Comparison of ENCODE assay signal across 23 mouse cellular contexts in the genomic region with DNA sequence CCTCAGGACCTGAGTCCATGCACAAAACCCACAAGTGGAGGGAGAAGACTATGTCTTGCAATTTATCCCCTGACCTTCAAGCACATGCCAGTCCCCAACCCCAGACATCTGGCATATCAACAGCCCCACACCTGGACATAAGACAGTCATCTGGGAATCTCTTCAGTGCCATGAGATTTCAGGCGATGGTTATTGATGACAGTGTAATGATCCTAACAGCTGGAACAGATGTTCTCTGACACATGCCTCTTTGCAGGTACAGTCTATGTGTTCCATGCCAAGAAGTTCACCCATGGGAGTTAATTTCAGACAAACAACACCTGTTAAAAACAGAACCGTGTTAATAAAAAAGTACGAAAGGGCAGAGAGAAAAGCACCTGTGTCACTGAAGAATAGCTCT. TPM values are rescaled to one million over a fixed set of nuclear protein-coding genes. Genes with fewer than 3 reads are reported as not detected.
DNase-seq lines count a peak whose midpoint lies in the region; ATAC-seq lines count a peak whose summit lies in the region.
"Had no signal": no experiment of that assay in that cellular context is flagged by ENCODE, and none has a peak within 500 bp of the region (broad histone marks: within the 10 kb centered on the region; RNA-seq: fewer than 3 reads in every experiment).

No protein-coding gene starts in this region.

- no peak overlapping the region for H3K4me2 ChIP-seq in hindbrain, embryonic 15.5 days
- no peak overlapping the region for H3K4me2 ChIP-seq in hindbrain, embryonic 11.5 days (replicated peaks; ENCODE audit: low read depth, low read length)
- H3K4me2 ChIP-seq in limb, embryonic 12.5 days: no peak overlapping the region
- H3K4me2 ChIP-seq: embryonic facial prominence, embryonic 13.5 days; forebrain, embryonic 13.5 days; heart, embryonic 11.5 days had no signal

- H3K27me3 ChIP-seq in hindbrain, embryonic 15.5 days: no peaks in the 10 kb centered on the region
- no peaks in the 10 kb centered on the region for H3K27me3 ChIP-seq in hindbrain, embryonic 11.5 days (ENCODE audit: control insufficient read depth, insufficient read depth, low read length)
- no peaks in the 10 kb centered on the region for H3K27me3 ChIP-seq in limb, embryonic 12.5 days
- no peaks in the 10 kb centered on the region for H3K27me3 ChIP-seq in limb, embryonic 10.5 days (ENCODE audit: low read depth, poor library complexity, severe bottlenecking)
- H3K27me3 ChIP-seq: embryonic facial prominence, embryonic 13.5 days; forebrain, embryonic 13.5 days had no signal

- H3K9ac ChIP-seq in hindbrain, embryonic 15.5 days: no peak overlapping the region
- H3K9ac ChIP-seq in hindbrain, embryonic 11.5 days (ENCODE audit: low read depth, low read length): no peak overlapping the region
- no peak overlapping the region for H3K9ac ChIP-seq in limb, embryonic 12.5 days (replicated peaks)
- H3K9ac ChIP-seq: embryonic facial prominence, embryonic 13.5 days; forebrain, embryonic 13.5 days had no signal

- H3K4me3 ChIP-seq in hindbrain, embryonic 15.5 days: no peak overlapping the region
- H3K4me3 ChIP-seq in hindbrain, embryonic 11.5 days (ENCODE audit: low read depth, low read length): no peak overlapping the region
- no peak overlapping the region for H3K4me3 ChIP-seq in limb, embryonic 12.5 days (replicated peaks)
- H3K4me3 ChIP-seq in limb, embryonic 10.5 days: no peak overlapping the region
- H3K4me3 ChIP-seq: embryonic facial prominence, embryonic 13.5 days; forebrain, embryonic 10.5 days; forebrain, embryonic 13.5 days had no signal

- no peaks in the 10 kb centered on the region for H3K36me3 ChIP-seq in hindbrain, embryonic 15.5 days
- H3K36me3 ChIP-seq in hindbrain, embryonic 11.5 days (ENCODE audit: control insufficient read depth, insufficient read depth, low read length): no peaks in the 10 kb centered on the region
- no peaks in the 10 kb centered on the region for H3K36me3 ChIP-seq in limb, embryonic 12.5 days
- H3K36me3 ChIP-seq in limb, embryonic 10.5 days: no peaks in the 10 kb centered on the region
- H3K36me3 ChIP-seq: embryonic facial prominence, embryonic 13.5 days; forebrain, embryonic 10.5 days had no signal

- H3K27ac ChIP-seq in hindbrain, embryonic 15.5 days (replicated peaks): no peak overlapping the region
- no peak overlapping the region for H3K27ac ChIP-seq in hindbrain, embryonic 11.5 days (ENCODE audit: low read depth, low read length)
- no peak overlapping the region for H3K27ac ChIP-seq in limb, embryonic 12.5 days
- no peak overlapping the region for H3K27ac ChIP-seq in limb, embryonic 10.5 days
- H3K27ac ChIP-seq: embryonic facial prominence, embryonic 13.5 days; forebrain, embryonic 10.5 days; forebrain, embryonic 13.5 days had no signal

- ATAC-seq in hindbrain, embryonic 15.5 days (ENCODE audit: low FRiP score, low read depth): 0 out of 2 replicates have a peak, but pooled peaks have one; percentile 19
- no peak for ATAC-seq in hindbrain, embryonic 11.5 days (ENCODE audit: low FRiP score)
- ATAC-seq in limb, embryonic 12.5 days (ENCODE audit: insufficient number of reproducible peaks, insufficient read depth, low FRiP score, low TSS enrichment, low read depth): peak; percentile 56; the same call in 1 of the 2 replicates
- ATAC-seq: activated CD4-positive, CD25-positive, alpha-beta regulatory T cell, adult 4 months; forebrain, embryonic 13.5 days; forebrain, embryonic 16.5 days; inflammation-experienced regulatory T-cells, adult 6 months; intestine, embryonic 16.5 days had no signal

- peak; percentile 13 for DNase-seq in embryo, embryonic 10.5 days (ENCODE audit: low spot score)
- no peak for DNase-seq in embryo, embryonic 9.5 days (ENCODE audit: extremely low spot score)
- no peak for DNase-seq in hindbrain, embryonic 11.5 days (ENCODE audit: low spot score)
- DNase-seq in limb, embryonic 10.5 days (ENCODE audit: low spot score): no peak
- DNase-seq in urinary bladder, adult 18-20 months (ENCODE audit: low spot score in 2 of 2): no peak
- DNase-seq: adrenal gland, adult 8-10 months; adrenal gland, postnatal 25 days; cerebellum, adult 11-12 months; cerebellum, adult 8-10 months; cerebellum, postnatal 10 days; cerebellum, postnatal 36 days; gastrocnemius, postnatal 10 days; gastrocnemius, postnatal 36 days had no signal

- 80% methylated on average over 3 of the region's 3 CpGs for WGBS in hindbrain, embryonic 15.5 days
- WGBS in hindbrain, embryonic 11.5 days: 83% methylated on average over 3 of the region's 3 CpGs
- WGBS in limb, embryonic 12.5 days: 78% methylated on average over 3 of the region's 3 CpGs
- 83% methylated on average over 3 of the region's 3 CpGs for WGBS in limb, embryonic 10.5 days

- H3K4me1 ChIP-seq in hindbrain, embryonic 15.5 days (replicated peaks): no peaks in the 10 kb centered on the region
- no peaks in the 10 kb centered on the region for H3K4me1 ChIP-seq in hindbrain, embryonic 11.5 days (replicated peaks; ENCODE audit: control insufficient read depth, insufficient read depth, low read length)
- H3K4me1 ChIP-seq in limb, embryonic 12.5 days (replicated peaks): no peaks in the 10 kb centered on the region
- no peaks in the 10 kb centered on the region; the same call in 1 of the 2 replicates for H3K4me1 ChIP-seq in limb, embryonic 10.5 days
- H3K4me1 ChIP-seq: embryonic facial prominence, embryonic 13.5 days; forebrain, embryonic 10.5 days; forebrain, embryonic 13.5 days had no signal

- no peaks in the 10 kb centered on the region for H3K9me3 ChIP-seq in hindbrain, embryonic 15.5 days
- H3K9me3 ChIP-seq in hindbrain, embryonic 11.5 days (ENCODE audit: control insufficient read depth, low read length): no peaks in the 10 kb centered on the region
- H3K9me3 ChIP-seq in limb, embryonic 12.5 days: no peaks in the 10 kb centered on the region
- no peaks in the 10 kb centered on the region for H3K9me3 ChIP-seq in limb, embryonic 10.5 days (replicated peaks)
- H3K9me3 ChIP-seq: embryonic facial prominence, embryonic 13.5 days; forebrain, embryonic 10.5 days; forebrain, embryonic 13.5 days had no signal

RNA-seq across cellular contexts. Expression of a gene that starts 5.8 kb away (rescaled TPM):
- polyA plus RNA-seq in hindbrain, embryonic 15.5 days (2015; fragmentation: Nextera tagmentation; extraction: Ambion mirVana): 20.0 and 20.3 TPM in 2 replicates
- 41.7 and 42.1 TPM in 2 replicates for polyA plus RNA-seq in hindbrain, embryonic 11.5 days (2014; fragmentation: Nextera tagmentation; extraction: Ambion mirVana)
- polyA plus RNA-seq in limb, embryonic 12.5 days (2016; fragmentation: Nextera tagmentation; extraction: Ambion mirVana): 43.0 and 45.7 TPM in 2 replicates
- polyA plus RNA-seq in limb, embryonic 10.5 days (2016; fragmentation: Nextera tagmentation; extraction: Ambion mirVana): 26.1 and 31.6 TPM in 2 replicates
